Mouse (Mus musculus) liver (tissue): ENCODE measurements at regions not wholly inside any gene's neighbourhood (a gene's known extent, or its start where the extent isn't known, plus 50 kb on each side); places are given as distances from the start of the nearest gene placed in this dataset.

ENCODE experiments used
- DNase-seq: peaks from one replicate; pipeline ENCODE4 v3.0.0-alpha.2; 2020; ENCODE audit warnings: mixed read lengths

DNA sequence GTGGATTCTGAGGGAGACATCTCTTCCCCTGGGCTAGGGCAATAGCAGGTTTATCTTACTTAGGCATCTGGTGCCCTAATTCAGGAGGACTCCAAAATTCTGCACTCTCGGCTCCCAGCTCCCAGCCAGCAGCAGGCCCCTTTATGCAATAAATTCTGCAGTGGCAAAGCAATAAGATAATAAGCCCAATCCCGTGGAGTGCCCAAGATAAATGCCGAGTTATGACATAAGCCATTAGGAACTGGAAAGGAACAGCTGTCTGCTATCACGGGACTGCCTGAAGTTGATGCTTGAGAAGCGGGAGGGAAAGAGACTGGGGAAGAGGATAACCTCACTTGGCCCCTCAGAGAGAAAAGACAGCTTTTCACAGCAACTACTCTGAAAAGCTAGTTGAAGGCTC is 159.0 kb downstream of the 1190002N15Rik start:
- no peak for DNase-seq

DNA sequence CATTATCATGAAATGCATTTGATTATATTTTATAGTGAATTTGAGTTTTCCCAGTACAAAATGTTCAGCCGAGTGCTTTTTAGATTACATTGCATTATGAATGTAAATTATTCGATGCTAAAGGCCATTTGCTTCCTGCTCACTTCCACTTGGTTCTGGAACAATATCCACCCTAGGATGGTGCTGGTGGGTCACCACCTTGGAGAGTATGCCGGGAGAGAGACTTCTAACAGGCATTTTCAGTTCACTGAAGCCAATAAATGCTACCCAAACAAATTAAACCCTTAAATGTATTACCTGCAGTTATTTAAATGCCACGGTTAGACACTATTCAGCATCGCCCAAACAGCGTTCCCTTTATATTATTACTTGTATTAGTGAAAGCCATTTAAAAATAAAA is 159.6 kb downstream of the 1190002N15Rik start:
- no peak for DNase-seq

DNA sequence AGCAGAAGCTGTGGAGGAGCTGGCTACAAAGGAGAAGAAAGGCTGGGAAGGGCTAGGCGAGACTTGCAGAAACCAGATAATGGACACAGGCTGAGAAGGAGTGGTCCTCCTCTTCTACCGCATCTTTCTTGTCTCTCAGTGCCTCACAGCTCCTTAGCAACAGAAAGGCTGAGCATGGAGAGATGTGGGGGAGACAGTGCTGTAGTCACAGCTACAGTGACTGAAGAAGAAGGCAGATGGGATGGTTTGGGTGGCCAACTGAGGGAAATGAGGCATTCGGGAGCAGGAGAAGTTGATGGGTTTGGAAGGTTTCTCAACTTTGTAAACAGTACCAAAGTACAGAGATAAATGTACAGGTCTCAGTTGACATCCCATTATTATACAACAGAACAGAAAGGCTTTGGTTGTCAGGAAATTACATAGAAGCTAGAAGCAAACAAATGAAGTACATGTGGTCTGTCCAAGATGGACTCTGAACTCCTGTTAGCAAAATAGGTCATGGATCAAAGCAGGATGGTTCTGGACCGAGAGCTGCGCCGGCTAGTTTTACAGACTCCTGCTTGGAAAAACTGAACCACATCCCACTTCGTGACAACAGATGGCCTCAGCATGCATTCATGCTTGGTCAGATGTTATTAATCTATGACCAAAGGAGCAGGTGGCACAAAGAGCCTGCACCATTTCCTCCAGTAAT is 160.4 kb downstream of the 1190002N15Rik start:
- DNase-seq = no peak

DNA sequence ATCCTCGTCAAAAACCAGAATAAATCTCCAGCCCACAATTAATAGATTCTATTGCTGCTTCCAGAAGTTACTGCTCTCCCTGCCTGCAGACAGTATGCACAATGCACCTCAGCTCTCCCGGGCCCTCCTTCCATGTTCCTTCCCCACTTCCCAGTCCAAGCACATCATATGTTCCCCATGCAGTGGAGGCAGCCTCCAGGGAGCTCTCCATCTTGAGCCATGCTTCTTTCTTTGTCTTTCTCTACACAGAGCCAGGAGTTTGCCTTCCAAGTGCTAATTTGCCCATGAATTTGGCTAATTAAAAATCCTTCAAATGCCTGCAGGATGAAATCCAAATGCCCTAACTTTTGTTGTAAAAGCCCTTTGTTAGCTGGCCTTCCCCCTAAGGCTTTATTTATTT is 166.9 kb downstream of the 1190002N15Rik start:
- no peak for DNase-seq

DNA sequence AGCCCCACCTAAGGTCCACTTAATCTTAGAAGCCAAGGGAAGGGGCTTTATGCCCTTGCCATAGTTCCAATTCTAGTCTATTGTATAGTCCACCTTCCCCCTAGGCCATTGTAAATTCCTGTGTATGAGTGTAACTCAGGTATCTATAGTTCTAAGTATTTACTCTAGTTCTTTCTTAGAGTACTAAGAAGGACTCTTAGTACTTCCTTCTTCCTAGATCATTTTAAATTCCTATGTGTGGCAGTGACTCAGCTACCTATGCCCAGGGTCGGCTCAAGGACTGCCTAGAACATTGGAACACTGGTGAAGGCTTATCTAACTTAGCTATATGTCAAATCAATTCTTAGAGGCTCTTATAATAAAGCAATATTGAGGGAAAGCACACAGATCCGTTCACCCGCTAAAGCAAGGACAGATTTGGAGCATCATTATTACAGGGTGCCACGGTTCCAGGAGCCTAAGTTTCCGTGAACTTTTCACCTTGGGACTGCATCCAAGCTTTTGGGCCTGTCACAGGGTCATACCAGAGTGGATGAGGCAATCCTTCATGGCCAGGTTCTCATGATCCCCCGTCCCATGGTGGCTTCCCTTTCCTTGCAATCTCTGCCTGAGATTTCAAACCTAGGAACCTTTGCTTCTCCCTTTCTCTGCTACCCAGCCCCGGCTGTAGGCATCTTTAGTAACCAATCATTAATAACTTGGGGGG is 169.5 kb downstream of the 1190002N15Rik start:
- no peak for DNase-seq

DNA sequence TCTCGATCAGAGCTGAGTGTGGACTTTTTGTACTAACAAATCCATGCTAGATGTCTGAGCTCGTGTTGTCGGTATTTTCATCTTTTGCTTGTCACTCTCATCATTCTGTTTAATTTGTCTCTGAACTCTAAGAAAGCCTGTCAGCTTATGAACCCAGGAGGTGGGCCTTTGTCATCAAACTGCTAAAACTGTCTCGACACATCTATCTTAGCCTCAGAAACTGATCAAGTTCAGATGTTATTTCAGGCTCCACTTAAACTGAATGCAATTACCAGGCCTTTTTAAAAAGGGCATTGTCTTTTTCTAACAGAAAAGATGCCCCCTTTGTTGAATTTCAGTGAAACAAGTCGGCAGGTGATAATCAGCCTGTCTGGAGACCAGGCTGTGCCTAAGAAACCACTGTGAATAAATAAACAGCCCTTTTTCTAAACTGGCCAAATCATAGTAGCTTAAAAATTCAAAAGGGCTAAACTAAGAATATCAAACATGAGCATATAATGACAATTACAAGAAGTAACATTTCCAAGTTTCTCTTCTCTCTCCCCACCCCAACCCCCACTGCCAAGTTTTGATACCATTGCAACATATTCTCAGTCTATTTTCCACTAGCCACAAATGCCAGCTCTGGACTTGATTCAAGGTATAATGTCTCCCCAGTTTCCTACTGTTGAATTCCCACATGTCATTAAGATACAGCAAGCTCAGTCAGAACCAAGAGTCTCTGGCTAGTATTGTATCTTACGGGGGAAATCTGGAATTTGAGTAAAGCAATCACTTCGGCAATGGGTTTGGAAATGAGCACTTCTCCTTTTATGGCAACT is 175.8 kb downstream of the 1190002N15Rik start:
- DNase-seq = no peak

DNA sequence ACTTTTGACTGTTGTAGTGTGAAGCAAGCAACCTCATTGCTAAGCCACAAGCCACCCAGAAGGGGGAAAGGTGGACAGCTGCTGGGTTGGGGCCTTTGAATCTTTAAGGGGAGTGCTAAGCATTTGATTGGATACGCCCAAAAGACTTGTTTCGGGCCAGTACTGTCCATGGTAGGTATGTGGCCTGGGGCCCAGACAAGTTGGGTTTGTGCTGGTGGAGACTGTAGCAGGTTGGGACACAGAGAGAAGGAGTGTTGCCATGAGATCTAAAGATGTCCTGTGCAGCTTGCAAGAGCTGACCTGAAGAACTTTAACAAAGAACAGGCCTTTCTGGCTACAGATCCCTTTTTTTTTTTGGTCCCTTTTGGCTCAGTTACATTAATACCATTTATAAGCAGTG is 176.9 kb downstream of the 1190002N15Rik start:
- DNase-seq = no peak

DNA sequence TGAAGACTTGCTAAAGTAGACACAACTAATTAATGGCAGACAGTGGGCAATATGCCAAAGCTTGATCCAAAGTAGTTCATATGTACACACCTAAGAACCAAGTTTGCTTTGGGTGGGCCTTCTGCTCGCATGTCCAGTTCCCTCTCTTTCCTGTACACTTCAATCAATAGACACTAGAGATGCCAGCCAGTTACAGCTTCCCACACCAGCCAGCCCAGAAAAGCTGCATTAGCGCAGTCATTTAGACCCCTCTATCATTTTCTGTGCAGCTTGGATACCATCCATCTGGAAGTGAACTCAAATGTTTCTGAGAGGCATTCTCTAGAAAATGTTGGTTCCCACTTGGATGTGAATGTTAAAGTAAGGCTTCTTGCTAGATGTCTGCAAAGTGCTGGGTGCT is 179.7 kb downstream of the 1190002N15Rik start:
- no peak for DNase-seq

DNA sequence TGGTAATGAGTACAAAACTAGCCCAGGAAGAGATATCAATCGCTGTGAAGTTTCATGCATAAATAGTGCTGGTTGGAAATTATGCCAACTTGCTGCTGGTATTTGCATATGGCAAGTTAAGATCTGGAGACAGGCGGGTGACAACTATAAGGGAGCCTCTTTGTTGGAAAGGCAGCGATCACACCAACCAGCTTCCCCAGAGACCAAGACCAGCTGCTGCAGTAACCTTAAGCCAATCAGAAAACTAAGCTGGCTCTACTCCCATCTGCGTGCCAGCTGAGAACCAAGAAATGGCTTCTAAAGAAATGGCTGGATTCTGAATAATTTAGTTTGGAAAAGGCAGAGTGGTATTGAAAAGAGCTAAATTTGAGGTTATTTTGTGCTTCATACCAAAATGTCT is 195.9 kb downstream of the 1190002N15Rik start:
- no peak for DNase-seq

DNA sequence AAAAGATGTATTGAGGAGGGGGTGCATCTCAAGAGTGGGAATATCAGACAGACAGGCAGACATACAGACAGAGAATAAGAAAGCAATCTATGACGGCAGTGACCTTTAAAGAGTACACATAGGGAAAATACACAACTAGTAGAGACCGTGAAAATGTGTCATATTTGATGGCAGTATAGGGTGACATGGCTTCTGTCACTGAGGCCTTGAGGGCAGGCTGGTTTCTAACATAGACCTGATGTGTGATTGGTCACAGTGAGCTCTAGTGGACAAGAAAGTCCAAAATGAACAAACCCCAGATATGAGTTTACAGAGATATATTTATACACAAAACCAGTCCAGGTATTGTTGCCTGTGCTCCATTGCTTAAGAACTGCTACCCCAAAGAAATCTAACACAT is 196.3 kb downstream of the 1190002N15Rik start:
- no peak for DNase-seq

DNA sequence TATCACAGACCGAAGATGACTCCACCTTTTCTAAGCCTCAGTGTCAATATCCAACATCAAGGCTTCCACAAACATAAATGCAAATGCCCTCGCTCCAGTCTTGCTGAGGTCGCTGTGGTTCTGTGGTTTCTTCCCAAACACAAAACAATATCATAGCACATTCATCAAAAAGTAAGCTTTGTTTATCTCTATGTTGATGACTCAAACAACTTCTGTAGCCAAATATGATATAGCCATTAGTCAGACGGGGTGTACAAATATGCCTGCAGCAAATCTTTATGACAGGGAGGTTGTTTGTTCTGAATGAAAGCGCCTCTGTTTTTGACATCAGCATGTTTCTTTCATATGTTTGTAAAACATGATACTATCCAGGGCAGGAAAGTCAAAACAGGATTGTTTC is 204.4 kb downstream of the 1190002N15Rik start:
- no peak for DNase-seq

DNA sequence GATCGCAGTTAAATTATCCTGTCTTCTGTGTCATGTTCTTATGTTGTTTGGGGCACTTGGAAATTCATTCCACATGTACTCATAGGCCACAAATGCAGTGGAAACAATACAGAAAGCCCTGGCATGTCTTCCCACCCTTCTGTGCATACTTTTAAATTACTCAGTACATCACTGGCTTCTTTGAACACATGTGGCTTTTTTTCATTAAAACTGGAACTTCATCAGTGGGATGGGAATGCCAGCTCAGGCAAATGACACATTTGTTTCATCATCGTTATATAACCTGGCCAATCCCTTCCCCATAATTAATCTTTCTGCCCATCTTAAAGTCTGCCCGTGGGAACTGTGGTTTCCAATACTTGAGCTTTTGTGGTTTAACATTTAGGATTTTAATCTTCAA is 214.9 kb downstream of the 1190002N15Rik start:
- DNase-seq = no peak

DNA sequence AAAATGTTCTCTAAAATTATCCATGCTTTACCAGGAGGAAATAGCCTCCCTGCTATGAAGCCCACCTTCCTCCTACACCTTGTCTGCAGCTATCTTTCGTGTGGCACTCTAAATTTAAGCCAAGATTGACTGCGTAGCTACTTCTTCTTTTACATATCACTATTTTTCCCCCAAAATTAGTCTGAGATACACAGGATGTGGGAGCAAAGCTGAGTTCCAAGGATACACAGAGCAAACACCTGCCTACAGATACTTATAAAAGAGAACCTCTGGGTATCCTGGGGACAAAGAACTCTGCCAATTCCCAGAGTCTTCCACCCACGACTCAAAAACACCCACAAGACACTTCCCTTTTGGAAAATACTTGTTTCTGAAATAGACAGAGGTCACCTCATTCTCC is 235.3 kb downstream of the 1190002N15Rik start:
- DNase-seq = no peak

DNA sequence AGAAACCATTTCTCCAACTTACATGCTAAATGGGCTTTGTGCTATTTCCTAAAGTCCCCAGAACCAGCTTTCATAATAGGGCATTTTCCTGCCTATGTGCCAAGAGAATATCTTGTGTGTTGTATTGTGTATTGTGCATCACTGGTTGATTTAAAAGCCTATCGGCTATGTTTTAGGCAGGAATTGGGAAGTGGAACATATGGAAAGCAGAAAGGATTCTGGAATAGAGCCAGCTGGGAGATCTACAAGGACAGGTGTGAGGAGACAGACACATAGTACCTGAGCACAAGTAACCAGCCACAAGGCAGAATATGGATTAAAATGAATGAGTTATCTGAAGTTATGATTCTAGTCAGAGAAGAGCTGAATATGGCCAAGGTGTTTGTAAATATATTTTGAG is 236.0 kb downstream of the 1190002N15Rik start:
- DNase-seq = no peak

DNA sequence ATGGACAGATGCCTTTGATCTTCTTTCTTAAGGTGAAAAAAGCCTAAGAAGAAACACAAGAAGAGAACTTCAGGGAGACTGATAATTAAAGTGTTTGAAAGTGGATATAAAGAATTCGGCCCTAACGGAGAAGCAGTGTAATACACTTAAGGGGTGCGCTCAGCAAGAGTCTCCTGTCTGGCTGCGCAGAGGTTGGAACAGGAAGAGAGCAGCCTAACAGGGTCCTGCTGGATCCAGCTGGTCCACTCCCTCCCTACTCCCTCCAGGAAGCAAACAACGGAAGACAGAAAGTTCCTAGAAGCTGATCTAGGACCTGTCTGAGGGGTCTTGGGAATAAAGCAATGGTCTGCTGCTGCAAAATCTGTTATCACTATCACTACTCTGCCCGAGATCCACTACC is 242.4 kb downstream of the 1190002N15Rik start:
- DNase-seq = no peak

DNA sequence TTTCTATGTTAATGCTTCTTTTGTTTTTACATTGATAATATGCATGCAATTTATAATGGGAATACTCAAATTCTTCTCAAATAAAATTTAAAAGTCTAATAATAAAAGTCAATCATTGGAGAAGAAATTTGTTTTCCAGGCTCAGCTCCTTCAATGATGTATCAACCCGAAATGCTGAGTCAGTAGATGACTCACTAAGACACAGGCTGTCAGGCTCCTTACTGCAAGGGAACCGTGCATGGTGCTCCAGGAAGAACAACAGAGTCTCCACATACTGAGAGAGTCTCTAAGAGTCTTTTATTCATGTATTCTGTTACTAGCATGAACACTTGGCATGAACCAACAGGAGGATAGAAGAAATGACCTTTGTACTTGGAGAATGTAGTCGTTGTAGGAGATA is 245.7 kb downstream of the 1190002N15Rik start:
- DNase-seq = no peak

DNA sequence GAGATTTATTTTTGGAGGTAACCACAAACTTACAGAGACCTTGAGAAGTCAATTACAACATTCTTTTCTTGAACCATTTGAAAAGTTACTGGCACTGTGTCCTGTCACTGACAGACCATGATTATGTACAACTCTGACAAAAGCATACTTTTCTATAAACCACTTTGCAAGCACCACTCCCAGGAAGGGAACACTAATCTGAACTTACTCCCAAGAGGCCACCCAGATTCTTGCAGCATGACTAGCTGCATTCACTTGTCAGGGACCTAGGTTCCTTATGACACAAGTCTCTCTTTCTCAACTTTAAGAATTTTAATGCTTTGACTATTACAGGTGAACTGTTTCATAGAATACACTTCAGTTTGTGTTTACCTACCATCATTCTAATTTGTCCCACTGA is 248.3 kb downstream of the 1190002N15Rik start:
- DNase-seq = no peak

DNA sequence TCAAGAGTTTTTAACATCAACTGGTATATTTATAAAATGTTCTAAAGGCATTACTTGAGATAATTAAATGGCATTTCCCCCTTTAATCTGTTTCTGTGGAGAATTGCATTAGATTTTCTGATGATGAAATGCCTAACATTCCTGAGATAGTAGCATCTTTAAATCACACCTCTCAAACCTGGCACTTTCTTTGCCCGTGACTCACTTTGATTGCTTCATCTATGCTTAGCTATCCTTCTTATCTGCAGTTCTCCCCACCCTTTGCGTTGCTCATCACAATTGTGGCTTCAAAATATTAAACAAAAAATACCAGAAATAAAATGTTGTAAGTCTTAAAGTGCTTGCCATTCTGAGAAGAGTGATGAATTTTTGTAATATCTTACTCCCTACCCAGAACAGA is 250.3 kb downstream of the 1190002N15Rik start:
- no peak for DNase-seq

DNA sequence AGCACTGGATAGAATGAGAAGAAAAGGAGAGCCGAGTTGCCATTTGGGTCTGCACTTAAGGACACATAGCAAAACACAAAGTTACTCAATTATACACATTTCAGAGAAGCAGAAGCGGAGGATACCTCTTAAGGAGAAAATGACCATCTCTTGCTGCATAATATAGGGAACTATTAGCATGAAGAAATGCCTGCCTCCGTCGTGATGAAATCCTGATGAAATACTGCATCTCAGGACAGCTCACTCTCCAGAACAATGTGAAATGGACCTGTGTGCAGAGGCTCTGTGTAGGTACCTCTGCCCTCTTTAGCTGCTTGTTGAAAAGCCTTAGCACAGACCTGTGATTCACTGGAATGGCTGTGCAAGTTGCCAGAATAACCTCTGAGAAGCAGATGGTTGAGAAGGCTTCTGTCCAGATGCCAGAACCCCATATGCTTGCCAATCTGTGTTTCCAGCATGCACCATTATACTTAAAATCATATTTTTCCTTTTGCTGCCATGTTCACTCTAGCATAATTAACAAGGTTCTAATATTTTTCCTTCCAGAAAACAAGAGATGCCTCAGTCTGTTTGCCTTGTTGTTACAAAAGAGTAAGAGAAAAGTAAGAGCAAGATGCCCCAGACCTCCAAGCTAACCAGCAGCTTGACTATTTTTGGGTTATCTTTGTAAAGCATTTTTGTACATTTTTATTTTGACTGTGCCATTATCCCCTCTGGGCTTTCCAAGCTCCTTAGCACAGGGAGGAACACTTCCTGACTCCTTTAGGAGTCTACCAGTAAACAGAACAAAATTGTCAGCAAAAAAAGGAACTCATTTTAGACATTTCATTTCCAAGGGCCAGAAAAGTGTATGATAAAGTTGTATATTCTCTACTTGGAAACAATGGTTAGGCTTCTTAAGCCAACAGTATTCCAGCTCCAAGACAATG is 259.0 kb downstream of the 1190002N15Rik start:
- no peak for DNase-seq

DNA sequence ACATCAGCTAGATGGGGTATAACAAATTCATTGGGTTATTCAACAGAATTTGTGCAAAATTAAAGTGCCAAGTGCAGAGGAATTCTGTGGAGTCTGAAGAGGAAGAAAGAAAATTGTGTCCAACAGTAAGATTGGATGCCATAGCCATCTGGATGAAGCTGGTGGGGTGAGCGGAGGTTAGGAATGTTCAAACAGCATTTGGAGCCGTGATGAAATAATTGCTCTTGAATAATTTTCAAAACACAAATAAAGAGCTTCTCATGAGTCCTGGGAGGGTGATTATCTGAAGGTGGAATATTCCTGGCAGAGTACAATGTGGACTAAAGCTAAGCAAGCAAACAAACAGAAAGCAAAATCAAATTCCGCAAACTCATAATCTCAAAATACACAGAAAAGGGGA is 260.8 kb downstream of the 1190002N15Rik start:
- DNase-seq = no peak

DNA sequence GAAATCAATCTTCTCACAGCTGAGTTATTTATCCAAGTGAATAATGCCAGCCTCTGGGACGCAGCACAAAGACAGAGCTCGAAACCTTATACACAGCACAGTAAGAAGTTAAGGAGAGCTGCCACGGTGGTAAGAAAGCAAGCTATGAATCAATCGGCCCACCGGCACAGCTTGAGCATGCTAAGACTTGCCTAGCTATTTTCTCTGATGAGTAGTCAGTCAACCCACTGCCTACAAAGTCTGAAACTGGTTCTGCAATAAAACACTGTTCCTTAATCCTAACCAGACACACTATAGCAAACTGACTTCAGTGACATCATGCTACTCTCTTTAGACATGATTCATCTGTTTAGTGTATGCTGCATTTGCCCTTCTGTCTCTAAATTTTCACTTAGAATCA is 268.7 kb downstream of the 1190002N15Rik start:
- no peak for DNase-seq

DNA sequence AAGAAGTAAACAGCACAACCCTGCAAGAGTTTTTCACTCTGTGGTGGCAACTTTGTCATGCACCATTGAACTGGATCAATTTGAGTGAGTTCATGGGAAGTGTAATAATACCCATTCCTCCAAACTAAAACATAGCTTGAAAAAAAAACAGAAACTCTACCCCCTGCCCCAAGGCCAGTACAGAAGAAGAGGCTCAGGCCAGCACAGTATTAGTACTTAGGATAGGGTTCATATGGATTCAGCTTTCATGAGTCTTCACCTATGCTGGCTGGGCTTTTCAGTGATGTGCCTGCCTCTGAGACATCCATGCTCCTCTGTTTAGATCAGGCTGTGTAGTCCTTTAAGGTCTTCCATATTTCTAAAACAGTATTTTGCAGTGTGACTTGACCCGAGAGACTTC is 270.6 kb downstream of the 1190002N15Rik start:
- no peak for DNase-seq
